Mouse (Mus musculus) layer of hippocampus, postnatal 36 days (tissue): ENCODE measurements around the gene Mbd3. TPM values are rescaled to one million over a fixed set of nuclear protein-coding genes. Genes with fewer than 3 reads are reported as not detected.

Experiments used
- DNase-seq, 2 experiments: peaks; one replicate each; pipeline ENCODE4 v3.0.0; 2022
- total RNA-seq, 2 experiments: library from RNA; stranded (reverse); gene quantifications; 2 replicates each; pipeline ENCODE4 v1.2.3; 2021

Mbd3 gene
- total RNA-seq, 2 experiments from 2014 or later, result 148 to 156 TPM

GRCm38 (mm10) chr10:80423562-80423961 is 24.2 kb upstream of the Mbd3 start:
- no peak for DNase-seq

GRCm38 (mm10) chr10:80421651-80422472 is 22.5 kb upstream of the Mbd3 start:
- DNase-seq, result no peak

GRCm38 (mm10) chr10:80421208-80421607 is 21.9 kb upstream of the Mbd3 start:
- DNase-seq, result no peak

GRCm38 (mm10) chr10:80420729-80421128 is 21.4 kb upstream of the Mbd3 start:
- no peak for DNase-seq

- no peak for DNase-seq
These were observed 20.1 kb upstream of the Mbd3 start for GRCm38 (mm10) chr10:80419419-80419818.

GRCm38 (mm10) chr10:80418311-80418710 is 19.0 kb upstream of the Mbd3 start:
- no peak for DNase-seq

GRCm38 (mm10) chr10:80417841-80418240 is 18.5 kb upstream of the Mbd3 start:
- no peak for DNase-seq

GRCm38 (mm10) chr10:80417371-80417770 is 18.0 kb upstream of the Mbd3 start:
- DNase-seq, result no peak

- DNase-seq, result no peak
These were observed 16.2 kb upstream of the Mbd3 start for GRCm38 (mm10) chr10:80415566-80415965.

- peak; percentile 76 to 83 for DNase-seq
These were observed 13.5 kb upstream of the Mbd3 start for GRCm38 (mm10) chr10:80412656-80413541.

GRCm38 (mm10) chr10:80407924-80408323 is 8.6 kb upstream of the Mbd3 start:
- no peak for DNase-seq

- DNase-seq, result peak; percentile 90 to 93
These were observed 7.5 kb upstream of the Mbd3 start, which contains the start of gene Uqcr11 for GRCm38 (mm10) chr10:80406684-80407501. Gene Uqcr11 (minus strand): TSS chr10:80406830.

- no peak for DNase-seq
These were observed 6.3 kb upstream of the Mbd3 start for GRCm38 (mm10) chr10:80405481-80406173.

GRCm38 (mm10) chr10:80403044-80403692 is 3.8 kb upstream of the Mbd3 start:
- no peak for DNase-seq

- no peak for DNase-seq
These were observed 1.4 kb upstream of the Mbd3 start for GRCm38 (mm10) chr10:80400704-80401161.

GRCm38 (mm10) chr10:80399973-80400703 is 788 bp upstream of the Mbd3 start:
- DNase-seq, result no peak

- DNase-seq, result peak; percentile 97 to 98
These were observed 595 bp downstream of the Mbd3 start for GRCm38 (mm10) chr10:80398719-80399190.

- no peak for DNase-seq
These were observed 1.2 kb downstream of the Mbd3 start for GRCm38 (mm10) chr10:80398174-80398535.

- DNase-seq, result no peak
These were observed 1.7 kb downstream of the Mbd3 start for GRCm38 (mm10) chr10:80397524-80398173.
